Mouse (Mus musculus): Measurements from ENCODE around the gene Uqcc2. TPM values are rescaled to one million over a fixed set of nuclear protein-coding genes. Genes with fewer than 3 reads are reported as not detected.

Uqcc2 gene
- total and polyA plus RNA-seq, 3 experiments = 288 to 343 (median 296) TPM

- Histone ChIP-seq H3K36me3 (ENCODE audit: control insufficient read depth, insufficient read depth, low read length) (no peaks in the 10 kb centered on the region), H3K79me2 (replicated peaks; ENCODE audit: control insufficient read depth, insufficient read depth, low read length) (no peaks in the 10 kb centered on the region), H3K27me3 (ENCODE audit: control insufficient read depth, insufficient read depth, low read length) (no peaks in the 10 kb centered on the region), H3K9ac (ENCODE audit: low read depth, low read length) (no peak overlapping the region), H3K4me3 (no peak overlapping the region), H3K27ac (no peak overlapping the region), H3K4me1 (ENCODE audit: control insufficient read depth, insufficient read depth, low read length) (peaks cover 4% of the 10 kb centered on the region)
- DNase-seq = no peak
- TF ChIP-seq CTCF (IDR thresholded peaks at IDR 0.05) (no peak), POLR2A (IDR thresholded peaks at IDR 0.05; ENCODE audit: insufficient read depth, low read depth, low read length) (no peak), EP300 (IDR thresholded peaks at IDR 0.05; ENCODE audit: insufficient read depth, low read depth, low read length) (no peak)
- intact Hi-C loops (cut with DNase I) = no loop called here
- WGBS = 67% methylated on average over 25 of the region's 25 CpGs
Measured at GRCm38 (mm10) chr17:27118676-27119539, 14.8 kb downstream of the Uqcc2 start.

GRCm38 (mm10) chr17:27110072-27110471, 23.6 kb downstream of the Uqcc2 start:
- Histone ChIP-seq H3K36me3 (ENCODE audit: control insufficient read depth, insufficient read depth, low read length) (no peaks in the 10 kb centered on the region), H3K27me3 (ENCODE audit: control insufficient read depth, insufficient read depth, low read length) (no peaks in the 10 kb centered on the region), H3K9ac (ENCODE audit: low read depth, low read length) (no peak overlapping the region), H3K27ac (no peak overlapping the region), H3K4me1 (ENCODE audit: control insufficient read depth, insufficient read depth, low read length) (no peaks in the 10 kb centered on the region), H3K4me3 (no peak overlapping the region), H3K79me2 (replicated peaks; ENCODE audit: control insufficient read depth, insufficient read depth, low read length) (no peaks in the 10 kb centered on the region)
- WGBS = 66% methylated on average over 7 of the region's 7 CpGs
- DNase-seq = no peak
- TF ChIP-seq POLR2A (IDR thresholded peaks at IDR 0.05; ENCODE audit: insufficient read depth, low read depth, low read length) (no peak), CTCF (IDR thresholded peaks at IDR 0.05) (no peak), EP300 (IDR thresholded peaks at IDR 0.05; ENCODE audit: insufficient read depth, low read depth, low read length) (no peak)
- intact Hi-C loops (cut with DNase I) = no loop called here

- H3K4me1 ChIP-seq (ENCODE audit: control insufficient read depth, insufficient read depth, low read length) = no peaks in the 10 kb centered on the region
- H3K9ac ChIP-seq (ENCODE audit: low read depth, low read length) = no peak overlapping the region
- no peaks in the 10 kb centered on the region for H3K36me3 ChIP-seq (ENCODE audit: control insufficient read depth, insufficient read depth, low read length)
- no peak overlapping the region for H3K4me3 ChIP-seq
- no peaks in the 10 kb centered on the region for H3K27me3 ChIP-seq (ENCODE audit: control insufficient read depth, insufficient read depth, low read length)
- no peak for TF ChIP-seq EP300 (IDR thresholded peaks at IDR 0.05; ENCODE audit: insufficient read depth, low read depth, low read length)
- TF ChIP-seq POLR2A (IDR thresholded peaks at IDR 0.05; ENCODE audit: insufficient read depth, low read depth, low read length) = no peak
- TF ChIP-seq CTCF (IDR thresholded peaks at IDR 0.05) = no peak
- 76% methylated on average over 6 of the region's 6 CpGs for WGBS
- DNase-seq = no peak
- intact Hi-C loops (cut with DNase I) = no loop called here
- H3K79me2 ChIP-seq (replicated peaks; ENCODE audit: control insufficient read depth, insufficient read depth, low read length) = no peaks in the 10 kb centered on the region
- no peak overlapping the region for H3K27ac ChIP-seq
Measured at GRCm38 (mm10) chr17:27107936-27108335, 25.8 kb downstream of the Uqcc2 start.

- Histone ChIP-seq H3K79me2 (replicated peaks; ENCODE audit: control insufficient read depth, insufficient read depth, low read length) (no peaks in the 10 kb centered on the region), H3K36me3 (ENCODE audit: control insufficient read depth, insufficient read depth, low read length) (no peaks in the 10 kb centered on the region), H3K27ac (no peak overlapping the region), H3K9ac (ENCODE audit: low read depth, low read length) (no peak overlapping the region), H3K27me3 (ENCODE audit: control insufficient read depth, insufficient read depth, low read length) (no peaks in the 10 kb centered on the region), H3K4me1 (ENCODE audit: control insufficient read depth, insufficient read depth, low read length) (no peaks in the 10 kb centered on the region), H3K4me3 (no peak overlapping the region)
- DNase-seq = no peak
- TF ChIP-seq CTCF (IDR thresholded peaks at IDR 0.05) = peak; percentile 62
- no peak for TF ChIP-seq POLR2A (IDR thresholded peaks at IDR 0.05; ENCODE audit: insufficient read depth, low read depth, low read length)
- no peak for TF ChIP-seq EP300 (IDR thresholded peaks at IDR 0.05; ENCODE audit: insufficient read depth, low read depth, low read length)
- intact Hi-C loops (cut with DNase I) = no loop called here
- WGBS = 85% methylated on average over 9 of the region's 9 CpGs
Measured at GRCm38 (mm10) chr17:27106745-27107144, 27.0 kb downstream of the Uqcc2 start.

- Histone ChIP-seq H3K27me3 (ENCODE audit: control insufficient read depth, insufficient read depth, low read length) (no peaks in the 10 kb centered on the region), H3K27ac (no peak overlapping the region), H3K4me3 (no peak overlapping the region), H3K36me3 (ENCODE audit: control insufficient read depth, insufficient read depth, low read length) (no peaks in the 10 kb centered on the region), H3K4me1 (ENCODE audit: control insufficient read depth, insufficient read depth, low read length) (no peaks in the 10 kb centered on the region), H3K79me2 (replicated peaks; ENCODE audit: control insufficient read depth, insufficient read depth, low read length) (no peaks in the 10 kb centered on the region), H3K9ac (ENCODE audit: low read depth, low read length) (no peak overlapping the region)
- intact Hi-C loops (cut with DNase I) = no loop called here
- no peak for TF ChIP-seq EP300 (IDR thresholded peaks at IDR 0.05; ENCODE audit: insufficient read depth, low read depth, low read length)
- no peak for TF ChIP-seq POLR2A (IDR thresholded peaks at IDR 0.05; ENCODE audit: insufficient read depth, low read depth, low read length)
- TF ChIP-seq CTCF (IDR thresholded peaks at IDR 0.05) = no peak
- no peak for DNase-seq
- WGBS = 73% methylated on average over 14 of the region's 18 CpGs
Measured at GRCm38 (mm10) chr17:27105698-27106470, 27.8 kb downstream of the Uqcc2 start.

GRCm38 (mm10) chr17:27101675-27102074, 32.0 kb downstream of the Uqcc2 start:
- Histone ChIP-seq H3K4me3 (no peak overlapping the region), H3K4me1 (ENCODE audit: control insufficient read depth, insufficient read depth, low read length) (no peaks in the 10 kb centered on the region), H3K36me3 (ENCODE audit: control insufficient read depth, insufficient read depth, low read length) (no peaks in the 10 kb centered on the region), H3K27me3 (ENCODE audit: control insufficient read depth, insufficient read depth, low read length) (no peaks in the 10 kb centered on the region), H3K9ac (ENCODE audit: low read depth, low read length) (no peak overlapping the region), H3K27ac (no peak overlapping the region), H3K79me2 (replicated peaks; ENCODE audit: control insufficient read depth, insufficient read depth, low read length) (no peaks in the 10 kb centered on the region)
- TF ChIP-seq CTCF (IDR thresholded peaks at IDR 0.05) = no peak
- DNase-seq = no peak
- intact Hi-C loops (cut with DNase I) = no loop called here
- WGBS = 81% methylated on average over 5 of the region's 5 CpGs

Measured in heart, adult 2 months (tissue).